In the genomic region with DNA sequence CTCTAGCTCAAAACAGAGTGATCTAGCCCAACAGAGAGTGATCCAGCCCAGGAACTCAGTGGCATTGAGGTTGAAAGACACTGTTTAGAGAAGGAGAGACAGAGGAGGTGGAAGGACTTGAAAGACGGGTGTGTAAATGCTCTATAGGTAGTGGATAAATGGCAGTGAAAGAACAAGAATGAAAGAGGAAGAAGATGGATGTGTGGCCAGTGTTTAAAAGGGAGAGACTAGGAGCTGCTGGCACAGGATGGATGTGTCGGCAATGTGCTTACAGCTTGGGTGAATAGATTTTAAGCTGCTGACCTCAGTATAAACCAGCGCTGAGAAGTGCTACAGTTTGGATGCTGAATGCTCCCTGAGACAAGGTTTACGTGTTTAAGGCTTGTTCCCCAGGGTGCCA, we compare ENCODE assay signal across 18 mouse cellular contexts. TPM values are rescaled to one million over a fixed set of nuclear protein-coding genes. Genes with fewer than 3 reads are reported as not detected.
DNase-seq lines count a peak whose midpoint lies in the region; ATAC-seq and TF ChIP-seq lines count a peak whose summit lies in the region.
"Had no signal": no experiment of that assay in that cellular context is flagged by ENCODE, and none has a peak within 500 bp of the region (broad histone marks: within the 10 kb centered on the region; RNA-seq: fewer than 3 reads in every experiment).

No protein-coding gene starts in this region.

- peak overlapping the region; percentile 69 for H3K27ac ChIP-seq in heart, embryonic 16.5 days (ENCODE audit: low read length)
- H3K27ac ChIP-seq in lung, postnatal 0 days (ENCODE audit: low read length) = peak overlapping the region; percentile 71
- H3K27ac ChIP-seq in embryonic facial prominence, embryonic 13.5 days = peak overlapping the region; percentile 39; the same call in 1 of the 2 replicates
- peak overlapping the region; percentile 70 for H3K27ac ChIP-seq in stomach, postnatal 0 days (replicated peaks)
- no peak overlapping the region for H3K27ac ChIP-seq in hindbrain, embryonic 11.5 days (ENCODE audit: low read depth, low read length)
- H3K27ac ChIP-seq: hindbrain, embryonic 13.5 days had no signal

- TF ChIP-seq CTCF in lung, postnatal 0 days (IDR thresholded peaks at IDR 0.05) = no peak
- no peak for TF ChIP-seq CTCF in stomach, postnatal 0 days (IDR thresholded peaks at IDR 0.05; ENCODE audit: low read depth)

- H3K9me3 ChIP-seq in heart, embryonic 16.5 days (replicated peaks; ENCODE audit: control insufficient read depth, low read length) = no peaks in the 10 kb centered on the region
- H3K9me3 ChIP-seq in lung, postnatal 0 days (ENCODE audit: low read length) = no peaks in the 10 kb centered on the region
- H3K9me3 ChIP-seq in embryonic facial prominence, embryonic 13.5 days = no peaks in the 10 kb centered on the region
- H3K9me3 ChIP-seq in stomach, postnatal 0 days (ENCODE audit: control insufficient read depth, low read length) = no peaks in the 10 kb centered on the region
- H3K9me3 ChIP-seq in hindbrain, embryonic 11.5 days (ENCODE audit: control insufficient read depth, low read length) = no peaks in the 10 kb centered on the region
- H3K9me3 ChIP-seq: hindbrain, embryonic 13.5 days had no signal

- no peak for DNase-seq in heart, adult 11 months
- DNase-seq in lung, postnatal 0 days (ENCODE audit: low spot score) = no peak
- no peak for DNase-seq in lung, postnatal 10 days
- DNase-seq in stomach, postnatal 0 days (ENCODE audit: low spot score) = no peak
- DNase-seq in layer of hippocampus, postnatal 14 days (ENCODE audit: low spot score in 2 of 2) = no peak
- DNase-seq in hindbrain, embryonic 11.5 days (ENCODE audit: low spot score) = no peak
- DNase-seq: cerebellum, adult 2 months; layer of hippocampus, postnatal 36 days; right cerebral cortex, postnatal 4 days had no signal

- no peak for TF ChIP-seq EP300 in lung, postnatal 0 days (IDR thresholded peaks at IDR 0.05)
- no peak for TF ChIP-seq EP300 in stomach, postnatal 0 days (optimal IDR thresholded peaks at IDR 0.05)

- ATAC-seq in heart, embryonic 16.5 days (replicated peaks; ENCODE audit: extremely low read depth, insufficient read depth, low FRiP score) = no peak
- ATAC-seq in lung, postnatal 0 days = no peak
- ATAC-seq in embryonic facial prominence, embryonic 13.5 days (ENCODE audit: insufficient number of reproducible peaks, insufficient read depth, low FRiP score, low TSS enrichment, low read depth) = no peak
- no peak for ATAC-seq in stomach, postnatal 0 days (ENCODE audit: low FRiP score, low TSS enrichment)
- no peak for ATAC-seq in hindbrain, embryonic 11.5 days (ENCODE audit: low FRiP score)

- 67% methylated on average over 4 of the region's 4 CpGs for WGBS in heart, embryonic 16.5 days
- WGBS in lung, postnatal 0 days = 53% methylated on average over 4 of the region's 4 CpGs
- 75% methylated on average over 4 of the region's 4 CpGs for WGBS in embryonic facial prominence, embryonic 13.5 days
- WGBS in stomach, postnatal 0 days = 30% methylated on average over 4 of the region's 4 CpGs
- 60% methylated on average over 4 of the region's 4 CpGs for WGBS in hindbrain, embryonic 11.5 days

- no peaks in the 10 kb centered on the region for H3K36me3 ChIP-seq in heart, embryonic 16.5 days (ENCODE audit: control insufficient read depth, insufficient read depth)
- no peaks in the 10 kb centered on the region for H3K36me3 ChIP-seq in lung, postnatal 0 days (ENCODE audit: insufficient read depth, low read length)
- no peaks in the 10 kb centered on the region for H3K36me3 ChIP-seq in embryonic facial prominence, embryonic 13.5 days
- H3K36me3 ChIP-seq in stomach, postnatal 0 days (ENCODE audit: control insufficient read depth, insufficient read depth, low read length) = no peaks in the 10 kb centered on the region
- no peaks in the 10 kb centered on the region for H3K36me3 ChIP-seq in hindbrain, embryonic 11.5 days (ENCODE audit: control insufficient read depth, insufficient read depth, low read length)
- H3K36me3 ChIP-seq: hindbrain, embryonic 13.5 days had no signal

- no peak overlapping the region for H3K4me2 ChIP-seq in heart, embryonic 16.5 days (ENCODE audit: low read depth, low read length)
- H3K4me2 ChIP-seq in lung, postnatal 0 days (replicated peaks; ENCODE audit: low read depth, low read length) = no peak overlapping the region
- no peak overlapping the region for H3K4me2 ChIP-seq in embryonic facial prominence, embryonic 13.5 days
- no peak overlapping the region for H3K4me2 ChIP-seq in stomach, postnatal 0 days (replicated peaks; ENCODE audit: low read depth)
- no peak overlapping the region for H3K4me2 ChIP-seq in hindbrain, embryonic 11.5 days (replicated peaks; ENCODE audit: low read depth, low read length)
- H3K4me2 ChIP-seq: hindbrain, embryonic 13.5 days; midbrain, embryonic 11.5 days had no signal

- H3K4me1 ChIP-seq in heart, embryonic 16.5 days (ENCODE audit: control insufficient read depth, insufficient read depth, low read length) = peaks cover 38% of the 10 kb centered on the region
- peaks cover 28% of the 10 kb centered on the region for H3K4me1 ChIP-seq in lung, postnatal 0 days (ENCODE audit: insufficient read depth, low read depth, low read length)
- H3K4me1 ChIP-seq in embryonic facial prominence, embryonic 13.5 days = peaks cover 31% of the 10 kb centered on the region
- peaks cover 24% of the 10 kb centered on the region for H3K4me1 ChIP-seq in stomach, postnatal 0 days (replicated peaks; ENCODE audit: control insufficient read depth, insufficient read depth)
- no peaks in the 10 kb centered on the region for H3K4me1 ChIP-seq in hindbrain, embryonic 11.5 days (replicated peaks; ENCODE audit: control insufficient read depth, insufficient read depth, low read length)

- H3K9ac ChIP-seq in heart, embryonic 16.5 days (ENCODE audit: low read length) = no peak overlapping the region
- H3K9ac ChIP-seq in lung, postnatal 0 days (replicated peaks; ENCODE audit: low read depth) = no peak overlapping the region
- H3K9ac ChIP-seq in embryonic facial prominence, embryonic 13.5 days = no peak overlapping the region
- no peak overlapping the region for H3K9ac ChIP-seq in stomach, postnatal 0 days (ENCODE audit: low read length)
- H3K9ac ChIP-seq in hindbrain, embryonic 11.5 days (ENCODE audit: low read depth, low read length) = no peak overlapping the region
- H3K9ac ChIP-seq: hindbrain, embryonic 13.5 days had no signal

- no peaks in the 10 kb centered on the region for H3K27me3 ChIP-seq in heart, embryonic 16.5 days (ENCODE audit: control insufficient read depth, insufficient read depth, low read length)
- no peaks in the 10 kb centered on the region for H3K27me3 ChIP-seq in lung, postnatal 0 days (replicated peaks; ENCODE audit: insufficient read depth, low read length)
- no peaks in the 10 kb centered on the region for H3K27me3 ChIP-seq in embryonic facial prominence, embryonic 13.5 days
- H3K27me3 ChIP-seq in stomach, postnatal 0 days (ENCODE audit: control insufficient read depth, insufficient read depth, low read length) = no peaks in the 10 kb centered on the region
- H3K27me3 ChIP-seq in hindbrain, embryonic 11.5 days (ENCODE audit: control insufficient read depth, insufficient read depth, low read length) = no peaks in the 10 kb centered on the region
- H3K27me3 ChIP-seq: hindbrain, embryonic 13.5 days had no signal

- no peak overlapping the region for H3K4me3 ChIP-seq in heart, embryonic 16.5 days (ENCODE audit: low read length)
- no peak overlapping the region for H3K4me3 ChIP-seq in lung, postnatal 0 days (ENCODE audit: low read depth, low read length)
- H3K4me3 ChIP-seq in embryonic facial prominence, embryonic 13.5 days = no peak overlapping the region
- H3K4me3 ChIP-seq in stomach, postnatal 0 days (ENCODE audit: low read depth, low read length) = no peak overlapping the region
- H3K4me3 ChIP-seq in hindbrain, embryonic 11.5 days (ENCODE audit: low read depth, low read length) = no peak overlapping the region
- H3K4me3 ChIP-seq: hindbrain, embryonic 13.5 days had no signal

RNA-seq across cellular contexts. Expression of a gene that starts 13.3 kb away (rescaled TPM):
- polyA plus RNA-seq in heart, embryonic 16.5 days (2015; fragmentation: Nextera tagmentation; extraction: Ambion mirVana) = 0.91 and 1.8 TPM in 2 replicates
- polyA plus RNA-seq in lung, postnatal 0 days (2015; fragmentation: Nextera tagmentation; extraction: Ambion mirVana) = 26,192 and 26,425 TPM in 2 replicates
- not detected in 2 replicates for polyA plus RNA-seq in embryonic facial prominence, embryonic 13.5 days (2015; fragmentation: Nextera tagmentation; extraction: Ambion mirVana)
- 10.8 and 12.6 TPM in 2 replicates for polyA plus RNA-seq in stomach, postnatal 0 days (2015; fragmentation: Nextera tagmentation; extraction: Ambion mirVana)
- total RNA-seq in layer of hippocampus, postnatal 14 days (2021) = not detected
- polyA plus RNA-seq in hindbrain, embryonic 11.5 days (2014; fragmentation: Nextera tagmentation; extraction: Ambion mirVana) = not detected in 2 replicates
- total RNA-seq: adrenal gland, postnatal 4 days; layer of hippocampus, postnatal 36 days had no signal
- polyA plus RNA-seq: cerebellum, adult 2 months; forebrain, embryonic 11.5 days; hindbrain, embryonic 13.5 days; kidney, embryonic 14.5 days; limb, embryonic 11.5 days; liver, embryonic 16.5 days; midbrain, embryonic 11.5 days had no signal

Comparison
In these comparisons a context has a peak if more than half of its experiments do, and no peak if none do; other contexts are left out.
1. RNA of a gene that starts 13.3 kb away (polyA plus RNA-seq): 26,192 to 26,425 TPM in lung, postnatal 0 days; 10.8 to 12.6 TPM in stomach, postnatal 0 days, 0.91 to 1.8 TPM in heart, embryonic 16.5 days, not detected in embryonic facial prominence, embryonic 13.5 days and not detected in hindbrain, embryonic 11.5 days; every median in the first group is over 1,000 times any median in the second.